Mouse (Mus musculus) stomach, postnatal 0 days (tissue): ENCODE measurements around the gene 3110070M22Rik. TPM values are rescaled to one million over a fixed set of nuclear protein-coding genes. Genes with fewer than 3 reads are reported as not detected.
"Not testable (repeated sequence)": the region's sequence is repeated elsewhere in the genome, so short reads cannot be mapped to it uniquely, and the experiment has no call there.

ENCODE experiments used
- ATAC-seq: fragments of 200-750 bp; cut with Nextera tagmentation; 2 replicates; pipeline ENCODE4 v1.8.0; 2017; ENCODE audit not compliant: low FRiP score, low TSS enrichment
- DNase-seq: peaks from one replicate; pipeline ENCODE4 v3.0.0-alpha.2; 2016; ENCODE audit warnings: low spot score
- H3K27ac ChIP-seq: fragments of 300-500 bp; sonication (generic); replicated peaks from 2 replicates; pipeline ENCODE4 v1.5.1; 2014; ENCODE audit warnings: mild to moderate bottlenecking, control low read depth
- H3K27me3 ChIP-seq: fragments of 300-500 bp; sonication (generic); 2 replicates; pipeline ENCODE4 v1.6.1; 2014; ENCODE audit warnings: low read length; ENCODE audit not compliant: control insufficient read depth, insufficient read depth
- H3K36me3 ChIP-seq: fragments of 300-500 bp; sonication (generic); 2 replicates; pipeline ENCODE4 v1.6.1; 2014; ENCODE audit warnings: low read length, mixed read lengths; ENCODE audit not compliant: control insufficient read depth, insufficient read depth
- H3K4me1 ChIP-seq: fragments of 300-500 bp; sonication (generic); replicated peaks from 2 replicates; pipeline ENCODE4 v1.6.1; 2014; ENCODE audit warnings: antibody characterized with exemption; ENCODE audit not compliant: control insufficient read depth, insufficient read depth
- H3K4me2 ChIP-seq: fragments of 300-500 bp; sonication (generic); replicated peaks from 2 replicates; pipeline ENCODE4 v1.6.1; 2014; ENCODE audit warnings: low read depth, mild to moderate bottlenecking, control low read depth, moderate library complexity
- H3K4me3 ChIP-seq: fragments of 300-500 bp; sonication (generic); 2 replicates; pipeline ENCODE4 v1.5.1; 2014; ENCODE audit warnings: low read depth, low read length, control low read depth
- H3K9ac ChIP-seq: fragments of 300-500 bp; sonication (generic); 2 replicates; pipeline ENCODE4 v1.6.1; 2014; ENCODE audit warnings: mild to moderate bottlenecking, low read length, control low read depth, mixed read lengths
- H3K9me3 ChIP-seq: fragments of 300-500 bp; sonication (generic); 2 replicates; pipeline ENCODE4 v1.6.1; 2016; ENCODE audit warnings: low read length; ENCODE audit not compliant: control insufficient read depth
- CTCF ChIP-seq: IDR thresholded peaks from 2 replicates; pipeline ENCODE4 v1.5.1; 2016; ENCODE audit warnings: antibody characterized with exemption, low read depth, mild to moderate bottlenecking, moderate library complexity
- EP300 ChIP-seq: optimal IDR thresholded peaks from 2 replicates; pipeline ENCODE3; 2016; ENCODE audit warnings: antibody characterized with exemption
- WGBS: fragments of 180-500 bp; shearing (Covaris S2); extraction: QIAGEN DNeasy Blood & Tissue Kit; methylation state at CpG from one replicate; pipeline ENCODE4 v1.1.7; 2014; 5-methylcytosine and 5-hydroxymethylcytosine counted together
- polyA plus RNA-seq: library from polyadenylated mRNA; unstranded; fragments of >200 nt; fragmentation: Nextera tagmentation; extraction: Ambion mirVana; gene quantifications from 2 replicates; pipeline ENCODE4 v1.2.1, GENCODE M21; 2015

The 3110070M22Rik gene
- polyA plus RNA-seq = 0.75 and 1.2 TPM in 2 replicates

- Histone ChIP-seq H3K36me3 (0 out of 2 replicates have a peak, but pooled peaks cover 6% of the 10 kb centered on the region), H3K9me3 (0 out of 2 replicates have a peak, but pooled peaks cover 4% of the 10 kb centered on the region), H3K4me3 (no peak within 1 kb of the TSS), H3K27ac (peak within 1 kb of the TSS; percentile 77), H3K4me1 (no peaks in the 10 kb centered on the region), H3K4me2 (no peak within 1 kb of the TSS), H3K27me3 (no peaks in the 10 kb centered on the region), H3K9ac (no peak within 1 kb of the TSS)
- DNase-seq = peak; percentile 81
- ATAC-seq = no peak
- 57% methylated on average over 87 of the region's 87 CpGs for WGBS
- TF ChIP-seq CTCF (peak; percentile 54), EP300 (no peak)
Observed at GRCm38 (mm10) chr13:119487880-119488580, at the start of gene 3110070M22Rik, which contains the start of gene Tmem267. 3110070M22Rik (minus strand) TSS chr13:119488383. Tmem267 (plus strand) TSS chr13:119488039.

- H3K4me2 ChIP-seq, H3K4me3 ChIP-seq, H3K9ac ChIP-seq, H3K27me3 ChIP-seq, H3K9me3 ChIP-seq, DNase-seq, H3K36me3 ChIP-seq, H3K4me1 ChIP-seq, H3K27ac ChIP-seq: not testable (repeated sequence)
- 94% methylated on average over 9 of the region's 22 CpGs for WGBS
- ATAC-seq = peak; percentile 61; the same call in 1 of the 2 replicates
Observed at GRCm38 (mm10) chr13:119494938-119495337, 6.8 kb upstream of the 3110070M22Rik start.

GRCm38 (mm10) chr13:119492083-119492482 is 3.9 kb upstream of the 3110070M22Rik start:
- WGBS = 87% methylated on average over 10 of the region's 10 CpGs
- H3K27me3 ChIP-seq, H3K4me2 ChIP-seq, ATAC-seq, H3K36me3 ChIP-seq, H3K9me3 ChIP-seq, H3K9ac ChIP-seq, H3K4me3 ChIP-seq, H3K27ac ChIP-seq, H3K4me1 ChIP-seq: not testable (repeated sequence)
- peak; percentile 26 for DNase-seq

GRCm38 (mm10) chr13:119487354-119487753 is 829 bp downstream of the 3110070M22Rik start:
- ATAC-seq = no peak
- H3K4me2 ChIP-seq = no peak overlapping the region
- 0 out of 2 replicates have a peak, but pooled peaks cover 4% of the 10 kb centered on the region for H3K9me3 ChIP-seq
- no peak for DNase-seq
- no peak overlapping the region for H3K4me3 ChIP-seq
- 0 out of 2 replicates have a peak, but pooled peaks cover 6% of the 10 kb centered on the region for H3K36me3 ChIP-seq
- no peak overlapping the region for H3K27ac ChIP-seq
- no peak for TF ChIP-seq CTCF
- TF ChIP-seq EP300 = no peak
- H3K27me3 ChIP-seq = no peaks in the 10 kb centered on the region
- H3K9ac ChIP-seq = no peak overlapping the region
- H3K4me1 ChIP-seq = no peaks in the 10 kb centered on the region
- WGBS = 51% methylated on average over 7 of the region's 7 CpGs

- Histone ChIP-seq H3K27ac (no peak overlapping the region), H3K4me2 (no peak overlapping the region), H3K4me3 (no peak overlapping the region), H3K9me3 (no peaks in the 10 kb centered on the region), H3K36me3 (peaks cover 9% of the 10 kb centered on the region), H3K4me1 (no peaks in the 10 kb centered on the region), H3K27me3 (no peaks in the 10 kb centered on the region), H3K9ac (no peak overlapping the region)
- TF ChIP-seq CTCF (no peak), EP300 (no peak)
- no peak for DNase-seq
- no peak for ATAC-seq
- WGBS = 78% methylated on average over 2 of the region's 2 CpGs
Observed at GRCm38 (mm10) chr13:119477789-119478188, 10.4 kb downstream of the 3110070M22Rik start.

GRCm38 (mm10) chr13:119476631-119477030 is 11.6 kb downstream of the 3110070M22Rik start:
- peaks cover 9% of the 10 kb centered on the region for H3K36me3 ChIP-seq
- DNase-seq (no peak), ATAC-seq (no peak)
- no peak overlapping the region for H3K4me3 ChIP-seq
- 82% methylated on average over 9 of the region's 9 CpGs for WGBS
- H3K27ac ChIP-seq = no peak overlapping the region
- H3K4me2 ChIP-seq = no peak overlapping the region
- no peaks in the 10 kb centered on the region for H3K9me3 ChIP-seq
- TF ChIP-seq CTCF (no peak), EP300 (no peak)
- H3K27me3 ChIP-seq = no peaks in the 10 kb centered on the region
- H3K9ac ChIP-seq = no peak overlapping the region
- no peaks in the 10 kb centered on the region for H3K4me1 ChIP-seq
